Mouse (Mus musculus): ENCODE results near the gene Rab3gap1. TPM values are rescaled to one million over a fixed set of nuclear protein-coding genes. Genes with fewer than 3 reads are reported as not detected.

The Rab3gap1 gene
- polyA plus RNA-seq, 1 experiment from 2014 or later = 25.1 TPM

DNA sequence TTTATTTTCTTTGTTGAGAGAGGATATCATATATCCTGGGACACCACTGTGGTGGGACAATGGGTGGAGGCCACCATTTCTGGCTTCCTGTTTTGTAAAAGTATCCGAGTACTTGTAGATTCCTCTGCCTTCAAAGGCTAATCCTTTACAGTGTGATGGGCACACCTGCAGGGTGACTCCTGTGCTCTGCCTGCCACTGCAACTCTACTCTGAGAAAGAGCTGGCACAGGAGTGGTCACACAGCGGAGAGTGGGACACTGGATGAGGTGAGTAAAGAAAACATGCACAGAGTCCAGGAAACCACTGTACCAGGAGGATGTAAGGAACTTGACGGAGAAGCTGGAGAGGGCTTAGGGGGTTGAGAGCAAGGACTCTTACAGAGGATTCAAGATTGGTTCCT is 113.7 kb downstream of the Rab3gap1 start:
- no peaks in the 10 kb centered on the region for H3K27me3 ChIP-seq (ENCODE audit: control insufficient read depth, insufficient read depth, low read length)
- H3K9ac ChIP-seq (ENCODE audit: low read depth, low read length) = no peak overlapping the region
- H3K9me3 ChIP-seq (ENCODE audit: control insufficient read depth, low read length) = no peaks in the 10 kb centered on the region
- H3K4me2 ChIP-seq (replicated peaks; ENCODE audit: low read depth, low read length) = no peak overlapping the region
- ATAC-seq (ENCODE audit: low FRiP score, low TSS enrichment) = no peak
- no peak overlapping the region for H3K4me3 ChIP-seq (ENCODE audit: low read length)
- no peak overlapping the region for H3K27ac ChIP-seq (ENCODE audit: low read depth, low read length)
- 70% methylated on average over 3 of the region's 3 CpGs for WGBS
- H3K36me3 ChIP-seq (ENCODE audit: control insufficient read depth, insufficient read depth, low read length) = no peaks in the 10 kb centered on the region
- H3K4me1 ChIP-seq (ENCODE audit: control insufficient read depth, insufficient read depth, low read length) = peaks cover 8% of the 10 kb centered on the region; the same call in 1 of the 2 replicates

DNA sequence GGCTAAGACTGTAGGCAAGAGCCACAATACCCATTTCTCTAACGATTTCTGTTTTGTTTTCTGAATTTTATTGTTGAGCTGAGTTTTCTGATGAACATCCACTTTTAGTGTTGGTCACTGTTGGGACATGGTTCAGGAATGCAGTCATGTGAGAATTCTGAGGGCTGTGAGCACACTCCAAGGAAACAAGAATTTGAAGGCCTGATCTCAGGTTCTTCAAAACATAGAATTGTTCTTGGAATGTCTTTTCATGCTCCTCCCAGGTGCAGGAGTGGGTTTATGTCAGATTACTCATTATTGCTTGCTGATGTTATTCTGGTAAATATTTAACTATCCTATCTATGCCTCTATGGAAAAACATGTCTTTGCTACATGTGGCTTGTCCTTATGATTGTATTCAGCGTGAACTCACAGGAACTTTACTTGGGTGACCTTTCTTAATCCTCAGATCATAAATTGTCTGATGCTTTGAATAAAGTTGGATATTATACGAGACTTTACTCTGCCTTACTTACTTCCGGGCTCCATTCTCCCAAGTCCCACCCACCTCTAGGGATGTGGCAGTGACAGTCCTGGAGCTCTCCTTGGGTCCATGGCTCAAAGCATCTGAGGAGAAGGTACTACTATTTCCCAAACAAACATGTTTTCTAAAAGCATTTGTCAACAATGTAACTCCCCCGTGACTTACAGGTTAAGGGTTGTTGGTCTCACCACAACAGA is 114.9 kb downstream of the Rab3gap1 start:
- Histone ChIP-seq H3K9ac (ENCODE audit: low read depth, low read length) (no peak overlapping the region), H3K4me2 (replicated peaks; ENCODE audit: low read depth, low read length) (no peak overlapping the region), H3K27ac (ENCODE audit: low read depth, low read length) (no peak overlapping the region), H3K4me1 (ENCODE audit: control insufficient read depth, insufficient read depth, low read length) (peaks cover 8% of the 10 kb centered on the region; the same call in 1 of the 2 replicates), H3K27me3 (ENCODE audit: control insufficient read depth, insufficient read depth, low read length) (no peaks in the 10 kb centered on the region), H3K36me3 (ENCODE audit: control insufficient read depth, insufficient read depth, low read length) (no peaks in the 10 kb centered on the region), H3K4me3 (ENCODE audit: low read length) (no peak overlapping the region), H3K9me3 (ENCODE audit: control insufficient read depth, low read length) (no peaks in the 10 kb centered on the region)
- ATAC-seq (ENCODE audit: low FRiP score, low TSS enrichment) = no peak
- 82% methylated on average over 5 of the region's 5 CpGs for WGBS

DNA sequence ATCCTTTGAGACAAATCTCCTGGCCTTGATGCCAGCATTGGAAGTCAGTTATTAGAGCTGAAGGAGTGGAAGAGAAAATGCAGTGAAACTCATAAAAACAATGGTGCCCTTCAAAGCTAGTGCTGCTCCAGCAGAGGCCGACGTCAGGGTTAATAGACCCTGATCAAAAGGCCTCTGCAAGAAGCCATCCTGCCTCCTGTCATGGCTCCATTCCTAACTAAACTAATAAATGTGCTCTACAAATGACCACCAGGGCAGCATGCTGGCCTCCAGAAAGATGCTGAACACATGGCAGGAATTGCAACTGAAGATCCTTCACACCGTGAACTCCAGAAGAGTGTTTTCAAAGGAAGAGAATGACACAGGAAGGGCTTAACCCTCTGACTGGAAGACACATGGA is 116.8 kb downstream of the Rab3gap1 start:
- Histone ChIP-seq H3K9me3 (ENCODE audit: control insufficient read depth, low read length) (no peaks in the 10 kb centered on the region), H3K4me2 (replicated peaks; ENCODE audit: low read depth, low read length) (no peak overlapping the region), H3K27ac (ENCODE audit: low read depth, low read length) (no peak overlapping the region), H3K36me3 (ENCODE audit: control insufficient read depth, insufficient read depth, low read length) (no peaks in the 10 kb centered on the region; the same call in 1 of the 2 replicates), H3K4me1 (ENCODE audit: control insufficient read depth, insufficient read depth, low read length) (peaks cover 8% of the 10 kb centered on the region; the same call in 1 of the 2 replicates), H3K27me3 (ENCODE audit: control insufficient read depth, insufficient read depth, low read length) (no peaks in the 10 kb centered on the region), H3K4me3 (ENCODE audit: low read length) (no peak overlapping the region), H3K9ac (ENCODE audit: low read depth, low read length) (no peak overlapping the region)
- ATAC-seq (ENCODE audit: low FRiP score, low TSS enrichment) = peak; percentile 26; the same call in 1 of the 2 replicates
- WGBS = 5% methylated on average over 3 of the region's 3 CpGs

DNA sequence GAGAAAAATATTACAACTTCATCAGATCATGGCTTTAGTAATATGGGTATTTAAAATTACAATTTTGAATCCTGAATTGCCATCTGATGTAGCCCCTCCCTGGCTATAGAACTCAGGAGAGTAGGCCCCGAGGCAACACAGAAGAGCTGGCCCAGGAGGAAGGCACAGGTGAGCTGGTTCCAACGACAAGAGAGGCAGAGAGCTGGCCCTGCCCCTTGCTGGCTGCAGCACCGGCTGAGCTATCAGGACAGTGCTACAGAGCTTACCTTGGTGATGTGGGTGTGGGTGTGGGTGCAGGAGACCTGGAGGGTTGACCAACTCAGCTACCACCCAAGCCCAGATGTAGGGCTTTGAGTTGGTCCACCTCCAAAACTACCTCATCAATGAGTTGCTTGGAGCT is 119.7 kb downstream of the Rab3gap1 start:
- H3K4me2 ChIP-seq (replicated peaks; ENCODE audit: low read depth, low read length) = no peak overlapping the region
- H3K4me1 ChIP-seq (ENCODE audit: control insufficient read depth, insufficient read depth, low read length) = 0 out of 2 replicates have a peak, but pooled peaks cover 3% of the 10 kb centered on the region
- no peak overlapping the region for H3K9ac ChIP-seq (ENCODE audit: low read depth, low read length)
- no peaks in the 10 kb centered on the region; the same call in 1 of the 2 replicates for H3K36me3 ChIP-seq (ENCODE audit: control insufficient read depth, insufficient read depth, low read length)
- no peak overlapping the region for H3K27ac ChIP-seq (ENCODE audit: low read depth, low read length)
- ATAC-seq (ENCODE audit: low FRiP score, low TSS enrichment) = no peak
- no peaks in the 10 kb centered on the region for H3K9me3 ChIP-seq (ENCODE audit: control insufficient read depth, low read length)
- H3K27me3 ChIP-seq (ENCODE audit: control insufficient read depth, insufficient read depth, low read length) = no peaks in the 10 kb centered on the region
- 84% methylated on average over 3 of the region's 3 CpGs for WGBS
- H3K4me3 ChIP-seq (ENCODE audit: low read length) = no peak overlapping the region

DNA sequence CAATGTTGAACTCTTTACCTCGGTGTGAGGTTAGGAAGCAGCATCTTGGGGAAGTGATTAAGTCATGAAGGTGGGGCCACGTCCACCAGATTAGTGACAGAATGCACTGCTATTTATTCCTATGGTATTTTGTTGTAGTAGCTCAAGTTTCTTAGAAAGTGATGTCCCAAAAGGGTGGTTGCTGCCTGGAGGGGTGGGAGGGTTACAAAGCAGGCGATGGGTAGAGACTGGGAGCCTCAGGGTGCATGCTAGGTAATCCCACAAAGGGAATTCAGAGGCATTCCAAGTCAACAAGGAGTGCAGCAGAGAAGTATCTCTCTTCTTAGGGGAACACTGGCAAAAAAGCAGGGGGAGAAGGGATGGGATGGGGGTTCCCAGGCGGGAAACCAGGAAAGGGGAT is 120.8 kb downstream of the Rab3gap1 start:
- 85% methylated on average over 4 of the region's 4 CpGs for WGBS
- Histone ChIP-seq H3K27me3 (ENCODE audit: control insufficient read depth, insufficient read depth, low read length) (no peaks in the 10 kb centered on the region), H3K4me2 (replicated peaks; ENCODE audit: low read depth, low read length) (no peak overlapping the region), H3K9me3 (ENCODE audit: control insufficient read depth, low read length) (no peaks in the 10 kb centered on the region), H3K4me3 (ENCODE audit: low read length) (no peak overlapping the region), H3K36me3 (ENCODE audit: control insufficient read depth, insufficient read depth, low read length) (no peaks in the 10 kb centered on the region; the same call in 1 of the 2 replicates), H3K9ac (ENCODE audit: low read depth, low read length) (no peak overlapping the region), H3K4me1 (ENCODE audit: control insufficient read depth, insufficient read depth, low read length) (0 out of 2 replicates have a peak, but pooled peaks cover 3% of the 10 kb centered on the region), H3K27ac (ENCODE audit: low read depth, low read length) (no peak overlapping the region)
- ATAC-seq (ENCODE audit: low FRiP score, low TSS enrichment) = no peak

DNA sequence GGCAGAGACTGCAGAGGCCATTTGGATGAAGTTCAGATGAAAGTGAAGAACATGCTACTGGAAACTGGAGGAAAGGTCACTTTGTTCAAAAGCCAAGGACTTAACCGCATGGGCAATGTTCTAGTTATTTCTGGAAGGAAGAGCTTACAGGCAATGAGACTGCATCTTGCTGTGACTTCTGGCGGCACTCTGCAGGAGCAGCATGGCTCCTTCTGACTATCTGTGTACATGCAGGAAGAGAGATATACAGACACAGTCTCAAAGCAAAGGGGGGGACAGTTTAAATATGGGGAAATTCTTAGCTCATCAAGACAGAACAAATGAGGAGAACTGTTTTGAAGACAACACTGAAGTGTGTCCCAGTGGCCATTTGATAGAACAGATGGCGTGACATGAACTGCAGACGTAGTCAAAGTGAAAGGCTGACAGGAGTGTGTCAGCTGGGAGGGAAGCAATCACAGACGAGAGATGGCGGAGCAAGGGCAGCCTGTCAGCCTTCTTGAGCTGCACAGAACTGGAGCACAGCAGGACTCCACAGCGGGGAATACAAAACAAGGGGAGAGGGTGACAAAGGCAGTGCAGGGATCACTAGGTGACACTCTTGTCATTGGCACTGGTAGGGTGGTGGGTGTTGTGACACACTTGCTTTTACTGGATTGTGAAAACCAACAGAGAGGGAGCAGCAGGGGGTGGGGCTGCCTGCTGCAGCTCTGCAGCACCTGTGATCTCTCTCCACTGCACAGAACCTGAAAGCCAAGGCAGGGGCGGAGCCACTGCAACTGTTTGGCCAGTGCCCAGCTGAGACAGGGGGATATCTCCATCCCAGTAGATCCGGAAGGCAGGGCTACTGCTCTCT is 121.5 kb downstream of the Rab3gap1 start:
- no peak for ATAC-seq (ENCODE audit: low FRiP score, low TSS enrichment)
- H3K9ac ChIP-seq (ENCODE audit: low read depth, low read length) = no peak overlapping the region
- no peaks in the 10 kb centered on the region; the same call in 1 of the 2 replicates for H3K36me3 ChIP-seq (ENCODE audit: control insufficient read depth, insufficient read depth, low read length)
- H3K27me3 ChIP-seq (ENCODE audit: control insufficient read depth, insufficient read depth, low read length) = no peaks in the 10 kb centered on the region
- no peak overlapping the region for H3K4me2 ChIP-seq (replicated peaks; ENCODE audit: low read depth, low read length)
- no peak overlapping the region for H3K27ac ChIP-seq (ENCODE audit: low read depth, low read length)
- H3K4me3 ChIP-seq (ENCODE audit: low read length) = no peak overlapping the region
- WGBS = 66% methylated on average over 9 of the region's 9 CpGs
- no peaks in the 10 kb centered on the region for H3K4me1 ChIP-seq (ENCODE audit: control insufficient read depth, insufficient read depth, low read length)
- no peaks in the 10 kb centered on the region for H3K9me3 ChIP-seq (ENCODE audit: control insufficient read depth, low read length)

Other genes with a start within 250 kb of the Rab3gap1 start
- 0.59 and 0.62 TPM in 2 replicates for gene Tmem163, start 189.2 kb upstream of the Rab3gap1 start, polyA plus RNA-seq (2014; fragmentation: Nextera tagmentation; extraction: Ambion mirVana)
- gene Acmsd, start 139.4 kb upstream of the Rab3gap1 start, polyA plus RNA-seq (2014; fragmentation: Nextera tagmentation; extraction: Ambion mirVana) = not detected in 2 replicates
- 76.3 and 84.7 TPM in 2 replicates for gene Ccnt2, start 94.6 kb upstream of the Rab3gap1 start, polyA plus RNA-seq (2014; fragmentation: Nextera tagmentation; extraction: Ambion mirVana)
- not detected in 2 replicates for gene Map3k19, start 13.7 kb upstream of the Rab3gap1 start, polyA plus RNA-seq (2014; fragmentation: Nextera tagmentation; extraction: Ambion mirVana)
- gene Zranb3, start 234.3 kb downstream of the Rab3gap1 start, polyA plus RNA-seq (2014; fragmentation: Nextera tagmentation; extraction: Ambion mirVana) = 8.0 and 14.4 TPM in 2 replicates
- 69.8 and 89.0 TPM in 2 replicates for gene R3hdm1, start 234.5 kb downstream of the Rab3gap1 start, polyA plus RNA-seq (2014; fragmentation: Nextera tagmentation; extraction: Ambion mirVana)